Mouse (Mus musculus): ENCODE data around the gene Mlf2. TPM values are rescaled to one million over a fixed set of nuclear protein-coding genes. Genes with fewer than 3 reads are reported as not detected.

The Mlf2 gene
- total and polyA plus RNA-seq, 3 experiments, result 116 to 203 (median 124) TPM

GRCm38 (mm10) chr6:124911533-124912218 is 19.5 kb upstream of the Mlf2 start, which contains the start of gene Lag3:
TSS of gene Lag3 (minus strand) at chr6:124911705.
- H3K27ac ChIP-seq (ENCODE audit: insufficient read depth, low read depth), result no peak within 1 kb of the TSS
- peaks cover 0 to 11% of the 10 kb centered on the region in 2 experiments for H3K36me3 ChIP-seq (replicated peaks in 1 of 2; ENCODE audit: control insufficient read depth in 1 of 2, insufficient read depth in 1 of 2, low read length in 1 of 2)
- in situ Hi-C loops (cut with MboI; ENCODE audit: low pct_ligation_motif_present, low pct_unique_long_range_greater_than_20kb, low sequenced_read_pairs) (no loop called here), dilution Hi-C loops (cut with MboI; ENCODE audit: extremely low pct_ligation_motif_present, extremely low pct_unique_long_range_greater_than_20kb, low sequenced_read_pairs) (no loop called here)
- H3K79me2 ChIP-seq (replicated peaks; ENCODE audit: control insufficient read depth, extremely low read depth, insufficient read depth, poor library complexity, severe bottlenecking), result no peaks in the 10 kb centered on the region
- TF ChIP-seq ZNF384 (IDR thresholded peaks at IDR 0.05; ENCODE audit: low read depth, low read length), result peak; percentile 83
- no peak; the same call in 1 of the 2 replicates for TF ChIP-seq TCF12 (IDR thresholded peaks at IDR 0.05; ENCODE audit: low read depth, low read length)
- TF ChIP-seq BHLHE40 (IDR thresholded peaks at IDR 0.05; ENCODE audit: low read depth, low read length), result peak; percentile 65
- TF ChIP-seq MAX (IDR thresholded peaks at IDR 0.05; ENCODE audit: low read length), result no peak
- no peak for TF ChIP-seq ZMIZ1 (IDR thresholded peaks at IDR 0.05; ENCODE audit: low read depth, low read length)
- TF ChIP-seq IRF4 (IDR thresholded peaks at IDR 0.05; ENCODE audit: low read depth, low read length), result peak; percentile 60
- TF ChIP-seq MEF2A (IDR thresholded peaks at IDR 0.05; ENCODE audit: borderline replicate concordance, low read depth, low read length), result 0 out of 2 replicates have a peak, but pooled peaks have one; percentile 11
- no peak for TF ChIP-seq MYC (IDR thresholded peaks at IDR 0.05; ENCODE audit: low read depth, low read length)
- peak; percentile 10; the same call in 1 of the 2 replicates for TF ChIP-seq ELF1 (IDR thresholded peaks at IDR 0.05; ENCODE audit: low read depth, low read length)
- TF ChIP-seq MAZ (IDR thresholded peaks at IDR 0.05; ENCODE audit: low read depth, low read length), result 0 out of 2 replicates have a peak, but pooled peaks have one; percentile 22
- TF ChIP-seq ETS1 (conservative IDR thresholded peaks at IDR 0.05; ENCODE audit: low read depth, low read length), result peak; percentile 63; the same call in 1 of the 2 replicates
- DNase-seq (ENCODE audit: extremely low read depth), result no peak
- H3K9me3 ChIP-seq (replicated peaks; ENCODE audit: low read length), result no peaks in the 10 kb centered on the region
- H3K9ac ChIP-seq (ENCODE audit: insufficient read depth, low read depth), result no peak within 1 kb of the TSS
- H3K4me2 ChIP-seq (ENCODE audit: insufficient read depth, low read depth, poor library complexity, severe bottlenecking), result peak within 1 kb of the TSS; percentile 72
- peaks cover 13 to 52% of the 10 kb centered on the region in 2 experiments for H3K4me1 ChIP-seq (ENCODE audit: control insufficient read depth in 1 of 2, insufficient read depth in 2 of 2)
- H3K4me3 ChIP-seq (replicated peaks in 1 of 3; ENCODE audit: low read depth in 2 of 3, low read length in 2 of 3, poor library complexity in 1 of 3), result peak within 1 kb of the TSS in 1 of 3 experiments; percentile 48
- no peaks in the 10 kb centered on the region for H3K27me3 ChIP-seq (replicated peaks)

- Histone ChIP-seq H3K9me3 (replicated peaks; ENCODE audit: low read length) (no peaks in the 10 kb centered on the region), H3K9ac (ENCODE audit: insufficient read depth, low read depth) (no peak overlapping the region), H3K4me1 (ENCODE audit: control insufficient read depth in 1 of 2, insufficient read depth in 2 of 2) (peaks cover 9 to 43% of the 10 kb centered on the region in 2 experiments), H3K4me3 (replicated peaks in 1 of 3; ENCODE audit: low read depth in 2 of 3, low read length in 2 of 3, poor library complexity in 1 of 3) (no peak overlapping the region), H3K4me2 (ENCODE audit: insufficient read depth, low read depth, poor library complexity, severe bottlenecking) (no peak overlapping the region), H3K36me3 (replicated peaks in 1 of 2; ENCODE audit: control insufficient read depth in 1 of 2, insufficient read depth in 1 of 2, low read length in 1 of 2) (peaks cover 0 to 11% of the 10 kb centered on the region in 2 experiments), H3K79me2 (replicated peaks; ENCODE audit: control insufficient read depth, extremely low read depth, insufficient read depth, poor library complexity, severe bottlenecking) (no peaks in the 10 kb centered on the region), H3K27ac (ENCODE audit: insufficient read depth, low read depth) (no peak overlapping the region), H3K27me3 (replicated peaks) (peaks cover 4% of the 10 kb centered on the region)
- TF ChIP-seq USF1 (IDR thresholded peaks at IDR 0.05; ENCODE audit: low read depth, low read length) (no peak), ELF1 (IDR thresholded peaks at IDR 0.05; ENCODE audit: low read depth, low read length) (0 out of 2 replicates have a peak, but pooled peaks have one; percentile 28)
- in situ Hi-C loops (cut with MboI; ENCODE audit: low pct_ligation_motif_present, low pct_unique_long_range_greater_than_20kb, low sequenced_read_pairs), result no loop called here
- dilution Hi-C loops (cut with MboI; ENCODE audit: extremely low pct_ligation_motif_present, extremely low pct_unique_long_range_greater_than_20kb, low sequenced_read_pairs), result no loop called here
- no peak for DNase-seq (ENCODE audit: extremely low read depth)
These were observed 18.0 kb upstream of the Mlf2 start for GRCm38 (mm10) chr6:124913214-124913613.

Data from CH12.LX (cell line).